Mouse (Mus musculus): ENCODE data around the gene Ptges2. TPM values are rescaled to one million over a fixed set of nuclear protein-coding genes. Genes with fewer than 3 reads are reported as not detected.

The Ptges2 gene
- total RNA-seq, 1 experiment, result 24.9 TPM

GRCm38 (mm10) chr2:32350471-32351051 is 45.1 kb upstream of the Ptges2 start:
- no peak overlapping the region for H3K9ac ChIP-seq (ENCODE audit: insufficient read depth, low read depth, low read length, poor library complexity, severe bottlenecking)

GRCm38 (mm10) chr2:32351471-32351961 is 44.2 kb upstream of the Ptges2 start:
- no peak for DNase-seq (ENCODE audit: low read depth, low spot score)
- in situ Hi-C loops (cut with MboI; ENCODE audit: low sequenced_read_pairs in 2 of 2, unreplicated experiment in 2 of 2), result no loop called here
- Histone ChIP-seq H3K4me1 (ENCODE audit: control insufficient read depth in 2 of 2, insufficient read depth in 2 of 2, low read length in 2 of 2, poor library complexity in 1 of 2) (peaks cover 6 to 37% of the 10 kb centered on the region in 2 experiments; a peak in 3 of 4 replicates), H3K36me3 (ENCODE audit: control insufficient read depth, insufficient read depth, low read length, poor library complexity, severe bottlenecking) (no peaks in the 10 kb centered on the region), H3K9me3 (ENCODE audit: control insufficient read depth, insufficient read depth, low read depth, low read length) (no peaks in the 10 kb centered on the region), H3K27ac (ENCODE audit: insufficient read depth, low read depth, low read length, poor library complexity, severe bottlenecking) (no peak overlapping the region), H3K4me3 (ENCODE audit: insufficient read depth in 1 of 2, low read depth in 1 of 2, low read length in 2 of 2, poor library complexity in 1 of 2, severe bottlenecking in 1 of 2) (0 out of 4 replicates have a peak overlapping the region, but pooled peaks of 1 of the 2 experiments have one; percentile 75), H3K9ac (ENCODE audit: insufficient read depth, low read depth, low read length, poor library complexity, severe bottlenecking) (no peak overlapping the region)
- no peak for TF ChIP-seq HCFC1 (IDR thresholded peaks at IDR 0.05; ENCODE audit: borderline replicate concordance, insufficient read depth, low read length)
- no peak for TF ChIP-seq ZC3H11A (IDR thresholded peaks at IDR 0.05; ENCODE audit: borderline replicate concordance, low read depth, low read length)
- no peak for TF ChIP-seq CHD2 (IDR thresholded peaks at IDR 0.05; ENCODE audit: low read depth, low read length)
- TF ChIP-seq MAFK (IDR thresholded peaks at IDR 0.05; ENCODE audit: insufficient read depth, low read depth, low read length), result no peak
- no peak for TF ChIP-seq ZNF384 (IDR thresholded peaks at IDR 0.05; ENCODE audit: low read depth, low read length)

More at GRCm38 (mm10) chr2:32350471-32351051, 45.1 kb upstream of the Ptges2 start:
- Histone ChIP-seq H3K9me3 (ENCODE audit: control insufficient read depth, insufficient read depth, low read depth, low read length) (no peaks in the 10 kb centered on the region), H3K36me3 (ENCODE audit: control insufficient read depth, insufficient read depth, low read length, poor library complexity, severe bottlenecking) (no peaks in the 10 kb centered on the region), H3K4me1 (ENCODE audit: control insufficient read depth in 2 of 2, insufficient read depth in 2 of 2, low read length in 2 of 2, poor library complexity in 1 of 2) (peaks cover 6 to 37% of the 10 kb centered on the region in 2 experiments; a peak in 3 of 4 replicates), H3K4me3 (ENCODE audit: insufficient read depth in 1 of 2, low read depth in 1 of 2, low read length in 2 of 2, poor library complexity in 1 of 2, severe bottlenecking in 1 of 2) (no peak overlapping the region), H3K27ac (ENCODE audit: insufficient read depth, low read depth, low read length, poor library complexity, severe bottlenecking) (no peak overlapping the region)
- in situ Hi-C loops (cut with MboI; ENCODE audit: low sequenced_read_pairs in 2 of 2, unreplicated experiment in 2 of 2), result no loop called here
- TF ChIP-seq MAFK (IDR thresholded peaks at IDR 0.05; ENCODE audit: insufficient read depth, low read depth, low read length) (no peak), HCFC1 (IDR thresholded peaks at IDR 0.05; ENCODE audit: borderline replicate concordance, insufficient read depth, low read length) (no peak), CHD2 (IDR thresholded peaks at IDR 0.05; ENCODE audit: low read depth, low read length) (no peak), ZC3H11A (IDR thresholded peaks at IDR 0.05; ENCODE audit: borderline replicate concordance, low read depth, low read length) (no peak), ZNF384 (IDR thresholded peaks at IDR 0.05; ENCODE audit: low read depth, low read length) (no peak)
- no peak for DNase-seq (ENCODE audit: low read depth, low spot score)

GRCm38 (mm10) chr2:32352151-32353006 is 43.3 kb upstream of the Ptges2 start, which contains the start of gene Ciz1:
TSS of gene Ciz1 (plus strand) at chr2:32352327.
- in situ Hi-C loops (cut with MboI; ENCODE audit: low sequenced_read_pairs in 2 of 2, unreplicated experiment in 2 of 2), result no loop called here
- no peak for DNase-seq (ENCODE audit: low read depth, low spot score)
- Histone ChIP-seq H3K9ac (ENCODE audit: insufficient read depth, low read depth, low read length, poor library complexity, severe bottlenecking) (peak within 1 kb of the TSS; percentile 78), H3K27ac (ENCODE audit: insufficient read depth, low read depth, low read length, poor library complexity, severe bottlenecking) (no peak within 1 kb of the TSS), H3K4me1 (ENCODE audit: control insufficient read depth in 2 of 2, insufficient read depth in 2 of 2, low read length in 2 of 2, poor library complexity in 1 of 2) (peaks cover 6 to 37% of the 10 kb centered on the region in 2 experiments; a peak in 3 of 4 replicates), H3K36me3 (ENCODE audit: control insufficient read depth, insufficient read depth, low read length, poor library complexity, severe bottlenecking) (no peaks in the 10 kb centered on the region), H3K9me3 (ENCODE audit: control insufficient read depth, insufficient read depth, low read depth, low read length) (no peaks in the 10 kb centered on the region), H3K4me3 (ENCODE audit: insufficient read depth in 1 of 2, low read depth in 1 of 2, low read length in 2 of 2, poor library complexity in 1 of 2, severe bottlenecking in 1 of 2) (peak within 1 kb of the TSS; percentile 75 to 81)
- no peak for TF ChIP-seq HCFC1 (IDR thresholded peaks at IDR 0.05; ENCODE audit: borderline replicate concordance, insufficient read depth, low read length)
- no peak for TF ChIP-seq ZNF384 (IDR thresholded peaks at IDR 0.05; ENCODE audit: low read depth, low read length)
- no peak for TF ChIP-seq CHD2 (IDR thresholded peaks at IDR 0.05; ENCODE audit: low read depth, low read length)
- TF ChIP-seq ZC3H11A (IDR thresholded peaks at IDR 0.05; ENCODE audit: borderline replicate concordance, low read depth, low read length), result no peak
- TF ChIP-seq MAFK (IDR thresholded peaks at IDR 0.05; ENCODE audit: insufficient read depth, low read depth, low read length), result no peak

- TF ChIP-seq HCFC1 (IDR thresholded peaks at IDR 0.05; ENCODE audit: borderline replicate concordance, insufficient read depth, low read length) (peak; percentile 86), ZC3H11A (IDR thresholded peaks at IDR 0.05; ENCODE audit: borderline replicate concordance, low read depth, low read length) (no peak)
- peaks cover 6 to 37% of the 10 kb centered on the region in 2 experiments; a peak in 3 of 4 replicates for H3K4me1 ChIP-seq (ENCODE audit: control insufficient read depth in 2 of 2, insufficient read depth in 2 of 2, low read length in 2 of 2, poor library complexity in 1 of 2)
- H3K4me3 ChIP-seq (ENCODE audit: insufficient read depth in 1 of 2, low read depth in 1 of 2, low read length in 2 of 2, poor library complexity in 1 of 2, severe bottlenecking in 1 of 2), result peak within 1 kb of the TSS; percentile 75 to 81
- peak within 1 kb of the TSS; percentile 78 for H3K9ac ChIP-seq (ENCODE audit: insufficient read depth, low read depth, low read length, poor library complexity, severe bottlenecking)
- DNase-seq (ENCODE audit: low read depth, low spot score), result peak; percentile 69
- H3K9me3 ChIP-seq (ENCODE audit: control insufficient read depth, insufficient read depth, low read depth, low read length), result no peaks in the 10 kb centered on the region
- H3K27ac ChIP-seq (ENCODE audit: insufficient read depth, low read depth, low read length, poor library complexity, severe bottlenecking), result no peak within 1 kb of the TSS
- no peaks in the 10 kb centered on the region for H3K36me3 ChIP-seq (ENCODE audit: control insufficient read depth, insufficient read depth, low read length, poor library complexity, severe bottlenecking)
- in situ Hi-C loops (cut with MboI; ENCODE audit: low sequenced_read_pairs in 2 of 2, unreplicated experiment in 2 of 2), result no loop called here
Measured at GRCm38 (mm10) chr2:32353007-32353542, 42.6 kb upstream of the Ptges2 start, which contains the start of gene Dnm1. TSS of gene Dnm1 (minus strand) at chr2:32353338.

All from ES-E14 (cell line).